Mouse (Mus musculus): Measurements from ENCODE around the gene Ndufa6. TPM values are rescaled to one million over a fixed set of nuclear protein-coding genes. Genes with fewer than 3 reads are reported as not detected.
A peak's percentile ranks its signal among the peaks of the same experiment; 100 is the strongest.
"Not testable (repeated sequence)": the region's sequence is repeated elsewhere in the genome, so short reads cannot be mapped to it uniquely, and the experiment has no call there.

Gene Ndufa6
- 432 and 467 TPM in 2 replicates for polyA plus RNA-seq (2014; fragmentation: Nextera tagmentation; extraction: Ambion mirVana)

- H3K27ac ChIP-seq (ENCODE audit: low read depth, low read length): peak within 1 kb of the TSS; percentile 82
- peak; percentile 92 for DNase-seq (ENCODE audit: low spot score)
- H3K4me1 ChIP-seq (replicated peaks; ENCODE audit: control insufficient read depth, insufficient read depth, low read length): peaks cover 21% of the 10 kb centered on the region
- peak within 1 kb of the TSS; percentile 100 for H3K4me3 ChIP-seq (ENCODE audit: low read depth, low read length)
- 2% methylated on average over 57 of the region's 57 CpGs for WGBS
- peak within 1 kb of the TSS; percentile 96 for H3K9ac ChIP-seq (ENCODE audit: low read depth, low read length)
- H3K36me3 ChIP-seq (ENCODE audit: control insufficient read depth, insufficient read depth, low read length): peaks cover 6% of the 10 kb centered on the region
- H3K27me3 ChIP-seq (replicated peaks; ENCODE audit: control insufficient read depth, insufficient read depth, low read length): no peaks in the 10 kb centered on the region
- H3K9me3 ChIP-seq (ENCODE audit: control insufficient read depth, low read length): no peaks in the 10 kb centered on the region
- peak; percentile 99 for ATAC-seq (replicated peaks; ENCODE audit: low FRiP score)
- H3K4me2 ChIP-seq: peak within 1 kb of the TSS; percentile 95
Observed at GRCm38 (mm10) chr15:82354126-82354945, at the start of gene Ndufa6. Ndufa6 (minus strand) TSS chr15:82354322.

DNA sequence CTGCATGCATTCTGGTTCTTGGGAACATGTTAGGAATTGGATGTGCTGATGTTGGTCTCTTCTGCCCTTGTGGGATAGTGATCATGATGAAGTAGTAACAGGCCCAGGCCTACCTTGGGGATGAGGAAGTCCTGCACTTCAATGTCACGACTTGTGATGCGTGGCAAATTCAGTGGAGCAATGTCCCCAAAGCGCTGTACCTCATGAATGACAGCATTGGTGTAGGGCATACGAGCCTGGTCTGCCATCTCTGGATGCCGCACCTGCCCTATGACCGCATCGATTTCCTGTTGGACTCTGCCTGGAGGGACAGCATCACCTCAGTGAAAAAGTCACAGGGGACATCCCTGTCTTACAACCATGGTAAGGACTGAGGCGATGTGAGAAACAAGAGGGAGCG lies 49.5 kb upstream of the Ndufa6 start:
- DNase-seq (ENCODE audit: low spot score) (no peak), ATAC-seq (replicated peaks; ENCODE audit: low FRiP score) (no peak)
- Histone ChIP-seq H3K36me3 (ENCODE audit: control insufficient read depth, insufficient read depth, low read length) (no peaks in the 10 kb centered on the region), H3K4me1 (replicated peaks; ENCODE audit: control insufficient read depth, insufficient read depth, low read length) (no peaks in the 10 kb centered on the region), H3K4me3 (ENCODE audit: low read depth, low read length) (no peak overlapping the region), H3K9ac (ENCODE audit: low read depth, low read length) (no peak overlapping the region), H3K4me2 (no peak overlapping the region), H3K9me3 (ENCODE audit: control insufficient read depth, low read length) (no peaks in the 10 kb centered on the region), H3K27ac (ENCODE audit: low read depth, low read length) (no peak overlapping the region), H3K27me3 (replicated peaks; ENCODE audit: control insufficient read depth, insufficient read depth, low read length) (no peaks in the 10 kb centered on the region)
- 86% methylated on average over 9 of the region's 9 CpGs for WGBS

DNA sequence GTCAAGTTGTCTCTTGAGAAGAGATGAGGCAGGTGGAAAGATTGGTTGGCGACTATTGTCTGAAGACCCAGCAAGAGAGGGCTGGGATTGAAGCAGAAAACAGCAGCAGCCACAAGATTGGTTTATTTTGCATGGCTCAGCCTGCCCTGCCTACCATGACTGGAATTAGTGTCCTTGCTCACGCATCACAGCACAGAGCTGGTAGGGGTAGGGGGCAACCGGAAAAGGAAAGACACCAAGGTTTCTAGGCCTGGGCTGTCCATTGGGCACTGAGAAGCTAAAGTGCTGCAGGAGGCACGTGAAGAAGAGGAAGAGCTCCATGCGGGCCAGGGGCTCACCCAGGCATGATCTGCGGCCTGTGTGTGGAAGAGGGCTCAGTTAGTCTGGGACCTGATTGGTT lies 48.6 kb upstream of the Ndufa6 start:
- Histone ChIP-seq H3K4me1 (replicated peaks; ENCODE audit: control insufficient read depth, insufficient read depth, low read length) (no peaks in the 10 kb centered on the region), H3K4me2 (no peak overlapping the region), H3K27me3 (replicated peaks; ENCODE audit: control insufficient read depth, insufficient read depth, low read length) (no peaks in the 10 kb centered on the region), H3K9ac (ENCODE audit: low read depth, low read length) (no peak overlapping the region), H3K9me3 (ENCODE audit: control insufficient read depth, low read length) (no peaks in the 10 kb centered on the region), H3K36me3 (ENCODE audit: control insufficient read depth, insufficient read depth, low read length) (no peaks in the 10 kb centered on the region), H3K4me3 (ENCODE audit: low read depth, low read length) (no peak overlapping the region), H3K27ac (ENCODE audit: low read depth, low read length) (no peak overlapping the region)
- DNase-seq (ENCODE audit: low spot score) (no peak), ATAC-seq (replicated peaks; ENCODE audit: low FRiP score) (no peak)
- WGBS: 79% methylated on average over 6 of the region's 6 CpGs

- Histone ChIP-seq H3K9ac (ENCODE audit: low read depth, low read length) (no peak overlapping the region), H3K4me1 (replicated peaks; ENCODE audit: control insufficient read depth, insufficient read depth, low read length) (no peaks in the 10 kb centered on the region), H3K27me3 (replicated peaks; ENCODE audit: control insufficient read depth, insufficient read depth, low read length) (no peaks in the 10 kb centered on the region), H3K27ac (ENCODE audit: low read depth, low read length) (no peak overlapping the region), H3K9me3 (ENCODE audit: control insufficient read depth, low read length) (no peaks in the 10 kb centered on the region), H3K36me3 (ENCODE audit: control insufficient read depth, insufficient read depth, low read length) (no peaks in the 10 kb centered on the region), H3K4me3 (ENCODE audit: low read depth, low read length) (no peak overlapping the region), H3K4me2 (no peak overlapping the region)
- ATAC-seq (replicated peaks; ENCODE audit: low FRiP score) (no peak), DNase-seq (ENCODE audit: low spot score) (no peak)
Observed at GRCm38 (mm10) chr15:82402106-82402505, 48.0 kb upstream of the Ndufa6 start.

- no peak for DNase-seq (ENCODE audit: low spot score)
- WGBS: 67% methylated on average over 2 of the region's 2 CpGs
- H3K4me3 ChIP-seq (ENCODE audit: low read depth, low read length): no peak overlapping the region
- no peak for ATAC-seq (replicated peaks; ENCODE audit: low FRiP score)
- no peaks in the 10 kb centered on the region for H3K27me3 ChIP-seq (replicated peaks; ENCODE audit: control insufficient read depth, insufficient read depth, low read length)
- H3K4me2 ChIP-seq: no peak overlapping the region
- no peaks in the 10 kb centered on the region for H3K9me3 ChIP-seq (ENCODE audit: control insufficient read depth, low read length)
- H3K9ac ChIP-seq (ENCODE audit: low read depth, low read length): no peak overlapping the region
- no peak overlapping the region for H3K27ac ChIP-seq (ENCODE audit: low read depth, low read length)
- no peaks in the 10 kb centered on the region for H3K4me1 ChIP-seq (replicated peaks; ENCODE audit: control insufficient read depth, insufficient read depth, low read length)
- no peaks in the 10 kb centered on the region for H3K36me3 ChIP-seq (ENCODE audit: control insufficient read depth, insufficient read depth, low read length)
Observed at GRCm38 (mm10) chr15:82401516-82401915, 47.4 kb upstream of the Ndufa6 start.

DNA sequence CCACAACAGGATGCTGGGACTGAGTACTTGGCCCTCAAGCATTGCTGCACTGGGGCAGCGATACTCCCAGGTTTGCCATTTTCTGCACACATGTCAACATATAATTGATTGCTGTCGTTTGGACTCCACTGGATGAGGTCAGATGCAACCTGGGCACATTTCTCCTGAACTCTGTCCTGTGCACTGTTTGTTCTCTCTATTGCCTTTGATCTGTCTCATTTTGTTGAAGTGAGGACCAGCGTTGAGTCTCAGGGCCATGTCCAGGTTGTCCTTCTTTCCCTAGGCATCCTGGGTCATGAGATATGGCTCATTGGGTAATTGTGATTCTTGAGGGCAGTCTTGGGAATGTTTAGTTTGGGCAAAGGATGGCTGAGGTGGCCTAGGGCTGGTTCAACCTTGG lies 41.8 kb upstream of the Ndufa6 start:
- WGBS: 81% methylated on average over 3 of the region's 3 CpGs
- DNase-seq (ENCODE audit: low spot score); H3K27ac ChIP-seq (ENCODE audit: low read depth, low read length); H3K9me3 ChIP-seq (ENCODE audit: control insufficient read depth, low read length); H3K9ac ChIP-seq (ENCODE audit: low read depth, low read length); H3K36me3 ChIP-seq (ENCODE audit: control insufficient read depth, insufficient read depth, low read length); H3K4me3 ChIP-seq (ENCODE audit: low read depth, low read length); H3K27me3 ChIP-seq (replicated peaks; ENCODE audit: control insufficient read depth, insufficient read depth, low read length); ATAC-seq (replicated peaks; ENCODE audit: low FRiP score); H3K4me1 ChIP-seq (replicated peaks; ENCODE audit: control insufficient read depth, insufficient read depth, low read length); H3K4me2 ChIP-seq: not testable (repeated sequence)

DNA sequence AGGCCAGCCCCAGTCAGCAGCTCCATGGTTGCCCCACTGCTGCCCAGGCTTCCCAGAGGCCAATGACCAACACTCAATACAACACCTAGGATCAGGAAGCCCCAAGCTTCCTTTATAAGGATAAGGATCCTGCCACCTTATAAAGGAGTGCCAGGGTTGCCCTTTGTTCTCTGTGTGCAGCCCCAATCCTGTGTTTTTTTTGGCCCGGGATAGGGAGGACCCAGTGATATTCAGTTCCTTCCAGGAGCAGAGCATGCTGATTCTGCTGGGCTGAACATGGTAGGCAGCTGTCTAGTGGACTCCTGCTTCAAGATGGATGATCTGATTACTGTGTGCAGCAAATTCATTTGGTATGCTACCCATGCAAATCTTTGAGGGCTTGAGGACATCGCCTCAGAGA lies 39.8 kb upstream of the Ndufa6 start, which contains the start of gene Cyp2d11:
Gene Cyp2d11, minus strand, starts transcription at position 101 of the 400 bp plus-strand sequence.
- not testable (repeated sequence) for H3K27ac ChIP-seq (ENCODE audit: low read depth, low read length); DNase-seq (ENCODE audit: low spot score); H3K4me1 ChIP-seq (replicated peaks; ENCODE audit: control insufficient read depth, insufficient read depth, low read length); H3K4me3 ChIP-seq (ENCODE audit: low read depth, low read length); H3K9ac ChIP-seq (ENCODE audit: low read depth, low read length); ATAC-seq (replicated peaks; ENCODE audit: low FRiP score); H3K9me3 ChIP-seq (ENCODE audit: control insufficient read depth, low read length); H3K36me3 ChIP-seq (ENCODE audit: control insufficient read depth, insufficient read depth, low read length); H3K4me2 ChIP-seq; H3K27me3 ChIP-seq (replicated peaks; ENCODE audit: control insufficient read depth, insufficient read depth, low read length)
- WGBS: 79% methylated on average over 2 of the region's 2 CpGs

DNA sequence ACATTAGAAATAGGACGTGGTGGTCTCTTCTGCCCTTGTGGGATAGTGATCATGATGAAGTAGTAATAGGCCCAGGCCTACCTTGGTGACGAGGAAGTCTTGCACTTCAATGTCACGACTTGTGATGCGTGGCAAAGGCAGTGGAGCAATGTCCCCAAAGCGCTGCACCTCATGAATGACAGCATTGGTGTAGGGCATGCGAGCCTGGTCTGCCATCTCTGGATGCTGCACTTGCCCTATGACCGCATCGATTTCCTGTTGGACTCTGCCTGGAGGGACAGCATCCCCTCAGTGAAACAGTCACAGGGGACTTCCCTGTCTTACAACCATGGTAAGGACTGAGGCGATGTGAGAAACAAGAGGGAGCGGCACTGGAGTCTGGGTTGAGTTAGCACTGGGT lies 35.8 kb upstream of the Ndufa6 start:
- H3K4me2 ChIP-seq; H3K36me3 ChIP-seq (ENCODE audit: control insufficient read depth, insufficient read depth, low read length); H3K4me3 ChIP-seq (ENCODE audit: low read depth, low read length); ATAC-seq (replicated peaks; ENCODE audit: low FRiP score); DNase-seq (ENCODE audit: low spot score); H3K9me3 ChIP-seq (ENCODE audit: control insufficient read depth, low read length); H3K9ac ChIP-seq (ENCODE audit: low read depth, low read length); H3K27me3 ChIP-seq (replicated peaks; ENCODE audit: control insufficient read depth, insufficient read depth, low read length); H3K27ac ChIP-seq (ENCODE audit: low read depth, low read length); H3K4me1 ChIP-seq (replicated peaks; ENCODE audit: control insufficient read depth, insufficient read depth, low read length): not testable (repeated sequence)
- WGBS: 80% methylated on average over 10 of the region's 10 CpGs

DNA sequence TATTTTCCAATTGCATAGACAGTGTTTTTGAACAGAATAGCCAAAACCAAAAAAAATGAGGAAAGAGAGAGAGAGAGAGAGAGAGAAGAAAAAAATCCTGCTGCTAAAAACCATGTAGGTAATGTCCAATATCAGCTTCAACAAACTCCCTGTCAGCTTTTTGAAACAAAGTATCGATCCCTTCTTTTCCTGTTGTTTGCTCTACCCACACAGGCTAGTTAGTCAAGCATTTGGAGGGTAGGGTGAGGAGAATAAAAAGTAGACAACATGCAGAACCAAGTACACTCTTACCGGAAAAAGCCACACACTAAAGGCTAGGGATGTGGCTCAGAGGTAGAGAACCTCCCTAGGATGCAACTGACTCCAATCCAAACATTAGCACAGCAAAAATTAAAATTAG lies 31.6 kb upstream of the Ndufa6 start:
- H3K4me2 ChIP-seq: no peak overlapping the region
- no peaks in the 10 kb centered on the region for H3K9me3 ChIP-seq (ENCODE audit: control insufficient read depth, low read length)
- peaks cover 1% of the 10 kb centered on the region; the same call in 1 of the 2 replicates for H3K4me1 ChIP-seq (replicated peaks; ENCODE audit: control insufficient read depth, insufficient read depth, low read length)
- no peaks in the 10 kb centered on the region for H3K27me3 ChIP-seq (replicated peaks; ENCODE audit: control insufficient read depth, insufficient read depth, low read length)
- H3K36me3 ChIP-seq (ENCODE audit: control insufficient read depth, insufficient read depth, low read length): no peaks in the 10 kb centered on the region
- H3K4me3 ChIP-seq (ENCODE audit: low read depth, low read length): no peak overlapping the region
- H3K9ac ChIP-seq (ENCODE audit: low read depth, low read length): no peak overlapping the region
- no peak for DNase-seq (ENCODE audit: low spot score)
- WGBS: 70% methylated on average over 2 of the region's 2 CpGs
- no peak for ATAC-seq (replicated peaks; ENCODE audit: low FRiP score)
- no peak overlapping the region for H3K27ac ChIP-seq (ENCODE audit: low read depth, low read length)

All from liver, embryonic 11.5 days (tissue).